Mouse (Mus musculus) lung, postnatal 25 days (tissue): ENCODE results near the gene Morn5.

Experiments
- DNase-seq: peaks from one replicate; pipeline ENCODE4 v3.0.0; 2022; ENCODE audit warnings: low spot score

Gene Morn5

GRCm38 (mm10) chr2:36048748-36049566 is at the start of gene Morn5, which contains the start of gene Ndufa8:
Gene Morn5 (plus strand): TSS chr2:36049458.
Gene Ndufa8 (minus strand): TSS chr2:36049406.
- DNase-seq = peak; percentile 98

- no peak for DNase-seq
These were observed 48.9 kb upstream of the Morn5 start for GRCm38 (mm10) chr2:36000390-36000789.

GRCm38 (mm10) chr2:36002188-36002587 is 47.1 kb upstream of the Morn5 start:
- no peak for DNase-seq

- peak; percentile 43 for DNase-seq
These were observed 41.2 kb upstream of the Morn5 start for GRCm38 (mm10) chr2:36008071-36008470.

- peak; percentile 59 for DNase-seq
These were observed 39.9 kb upstream of the Morn5 start for GRCm38 (mm10) chr2:36009386-36009785.

- DNase-seq = no peak
These were observed 38.7 kb upstream of the Morn5 start for GRCm38 (mm10) chr2:36010579-36010978.

- no peak for DNase-seq
These were observed 37.9 kb upstream of the Morn5 start for GRCm38 (mm10) chr2:36011331-36011825.

- DNase-seq = peak; percentile 51
These were observed 36.2 kb upstream of the Morn5 start for GRCm38 (mm10) chr2:36013010-36013409.

GRCm38 (mm10) chr2:36021385-36022159 is 27.7 kb upstream of the Morn5 start:
- peak; percentile 61 for DNase-seq

GRCm38 (mm10) chr2:36023291-36023690 is 26.0 kb upstream of the Morn5 start:
- DNase-seq = peak; percentile 87

GRCm38 (mm10) chr2:36032884-36033283 is 16.4 kb upstream of the Morn5 start:
- DNase-seq = no peak

GRCm38 (mm10) chr2:36033966-36034365 is 15.3 kb upstream of the Morn5 start:
- DNase-seq = no peak

- DNase-seq = no peak
These were observed 14.4 kb upstream of the Morn5 start for GRCm38 (mm10) chr2:36034898-36035297.

- DNase-seq = no peak
These were observed 13.7 kb upstream of the Morn5 start for GRCm38 (mm10) chr2:36035413-36036081.

- DNase-seq = no peak
These were observed 9.8 kb upstream of the Morn5 start for GRCm38 (mm10) chr2:36039297-36039985.

- no peak for DNase-seq
These were observed 8.4 kb upstream of the Morn5 start for GRCm38 (mm10) chr2:36040872-36041271.

- no peak for DNase-seq
These were observed 1.1 kb upstream of the Morn5 start for GRCm38 (mm10) chr2:36048164-36048563.

- no peak for DNase-seq
These were observed 303 bp downstream of the Morn5 start for GRCm38 (mm10) chr2:36049567-36049954.

GRCm38 (mm10) chr2:36053249-36053648 is 4.0 kb downstream of the Morn5 start:
- no peak for DNase-seq

GRCm38 (mm10) chr2:36056248-36056647 is 7.0 kb downstream of the Morn5 start:
- DNase-seq = no peak

GRCm38 (mm10) chr2:36061409-36061808 is 12.2 kb downstream of the Morn5 start:
- DNase-seq = no peak

GRCm38 (mm10) chr2:36067132-36067531 is 17.9 kb downstream of the Morn5 start:
- no peak for DNase-seq
